Mouse (Mus musculus) layer of hippocampus, adult 9-11 months (tissue): Measurements from ENCODE around the gene Tox3.

Source experiments
- DNase-seq: peaks from one replicate; pipeline ENCODE4 v3.0.0; 2022

The Tox3 gene

DNA sequence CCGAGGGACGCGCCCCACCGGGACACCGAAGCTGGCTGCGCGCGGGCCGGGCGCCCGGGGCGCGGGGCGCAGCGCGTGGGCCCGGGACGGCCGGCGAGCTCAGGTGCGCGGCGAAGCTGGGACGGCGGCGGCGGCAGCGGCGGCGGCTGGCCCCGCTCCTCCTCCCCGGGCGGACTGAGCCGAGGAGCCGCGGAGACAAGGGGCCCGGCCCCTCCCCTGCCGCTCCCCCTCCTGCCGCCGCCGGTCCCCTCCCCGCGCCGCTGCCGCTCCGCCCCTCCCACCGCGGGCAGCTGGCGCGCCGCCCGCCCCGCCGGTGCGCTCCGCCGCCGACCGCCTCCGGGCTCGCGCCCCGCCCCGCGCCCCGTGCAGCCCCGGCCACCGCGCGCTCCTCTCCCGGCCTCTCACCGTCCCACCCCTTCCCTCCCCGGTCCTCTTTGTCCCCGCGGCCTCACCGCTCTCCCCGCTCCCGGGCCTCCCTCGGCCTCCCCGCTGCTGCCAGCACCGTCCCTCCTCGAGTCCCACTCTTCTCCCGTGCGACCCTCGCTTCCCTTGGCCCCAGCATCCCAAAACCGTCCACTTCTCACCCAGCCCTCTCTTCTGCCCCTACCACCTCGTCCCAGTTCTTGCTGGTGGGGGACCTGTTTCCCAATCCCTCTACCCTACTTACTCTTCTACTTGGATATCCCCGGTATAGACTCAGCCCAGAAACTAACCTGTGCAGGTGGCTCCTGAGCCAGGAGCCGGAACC, at the start of gene Tox3:
TSS of gene Tox3 (minus strand) at position 166 of the 748 bp plus-strand sequence.
- DNase-seq = no peak

DNA sequence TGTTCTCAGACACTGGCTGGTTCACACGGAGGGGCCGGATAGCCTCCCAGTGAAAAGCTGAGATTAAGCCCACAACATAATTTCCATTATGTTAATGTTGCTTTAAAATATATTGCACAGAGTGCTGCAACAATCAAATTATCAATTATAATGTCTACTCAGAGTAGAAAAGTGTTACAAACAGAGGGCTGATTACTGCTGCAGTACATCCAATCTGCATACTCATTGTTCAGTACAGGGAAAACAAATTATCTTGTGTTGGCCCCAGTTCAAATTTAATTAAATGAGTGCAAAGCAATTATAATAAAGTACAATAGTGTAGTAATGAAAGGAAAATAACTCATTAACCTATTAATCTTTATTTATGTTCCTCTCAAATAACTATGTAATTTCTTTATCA, 44.5 kb upstream of the Tox3 start:
- no peak for DNase-seq

DNA sequence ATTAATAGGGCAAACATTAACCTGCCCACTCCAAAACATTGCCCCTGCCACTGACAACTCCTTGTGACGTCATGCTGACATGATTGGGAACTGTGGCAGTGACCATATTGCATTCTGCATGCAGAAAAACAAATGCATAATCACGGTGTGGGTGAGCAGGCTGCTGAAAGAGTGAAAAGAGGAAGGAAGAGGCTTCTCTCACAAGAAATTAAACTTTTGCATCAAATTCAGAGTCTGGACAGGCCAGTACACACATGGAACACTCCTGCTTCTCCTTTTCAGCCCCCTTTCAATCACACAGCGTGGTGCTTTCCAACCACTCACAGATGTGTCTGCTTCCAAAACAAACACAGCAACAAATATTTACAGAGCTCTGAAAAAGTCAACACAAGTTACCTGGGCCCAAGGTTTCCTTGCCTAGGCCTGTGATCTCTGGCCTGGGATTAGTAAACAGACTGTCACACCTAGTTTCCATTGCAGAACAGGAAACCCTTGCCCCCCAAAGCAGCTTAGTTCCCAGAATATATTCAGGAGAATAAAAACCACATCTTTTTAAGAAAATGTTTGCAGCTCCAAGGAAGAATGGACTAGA, 43.4 kb upstream of the Tox3 start:
- DNase-seq = no peak

DNA sequence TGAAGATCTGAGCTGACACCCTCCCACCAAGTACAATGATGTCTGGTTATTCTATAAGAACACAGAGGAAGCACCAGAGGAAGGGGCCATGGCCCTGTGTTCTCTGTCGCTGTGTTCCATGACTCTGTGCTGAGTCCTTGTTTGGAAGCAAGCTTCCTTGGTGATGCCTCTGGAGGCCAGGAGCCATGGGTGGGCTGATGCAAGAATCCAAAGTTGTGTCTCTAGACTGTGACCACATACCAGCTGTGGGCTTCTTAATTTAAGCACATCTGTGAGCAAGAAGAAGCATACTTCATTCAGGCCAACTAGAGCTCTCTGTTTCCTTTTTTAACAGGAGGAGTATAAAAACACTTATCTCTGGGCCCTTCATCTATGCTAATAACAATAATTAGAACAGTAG, 42.7 kb upstream of the Tox3 start:
- DNase-seq = no peak

DNA sequence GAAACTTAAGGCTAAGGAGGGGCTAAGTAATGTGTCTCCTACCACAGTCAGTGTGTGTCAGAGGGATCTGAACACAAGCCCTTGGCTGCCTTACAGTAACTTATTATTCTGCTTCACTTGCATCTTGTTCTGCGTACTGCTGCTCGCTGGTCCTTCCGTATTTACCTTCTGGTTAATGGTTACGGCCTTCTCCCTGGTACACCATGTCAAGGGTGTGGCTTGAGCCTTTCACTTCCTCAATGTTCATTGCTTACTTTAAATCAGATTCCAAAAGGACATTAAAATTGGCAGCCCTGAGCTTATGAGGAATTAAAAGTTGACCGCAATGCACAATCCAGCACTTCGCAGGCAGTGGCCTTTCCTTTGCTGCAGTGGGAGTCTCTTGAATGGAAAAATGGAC, 30.9 kb upstream of the Tox3 start:
- DNase-seq = no peak

DNA sequence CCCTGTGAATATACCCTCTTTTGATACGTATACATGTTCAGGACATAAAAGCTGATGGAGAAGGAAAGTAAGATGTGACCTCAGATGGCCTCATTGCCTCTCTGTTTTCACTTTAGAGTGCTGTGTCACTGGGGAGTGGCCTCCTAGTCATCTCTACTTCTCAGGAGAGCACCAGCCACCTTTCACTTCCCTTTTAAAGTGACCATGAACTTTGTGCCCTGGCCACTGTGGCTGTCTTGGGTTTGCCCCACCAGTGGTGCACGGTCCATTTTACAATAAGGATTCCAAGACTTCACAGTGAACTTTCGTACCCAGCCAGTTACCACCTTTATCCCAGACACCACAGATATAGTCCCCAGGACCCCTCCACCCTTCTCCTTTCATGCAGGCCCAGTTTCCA, 29.9 kb upstream of the Tox3 start:
- DNase-seq = no peak

DNA sequence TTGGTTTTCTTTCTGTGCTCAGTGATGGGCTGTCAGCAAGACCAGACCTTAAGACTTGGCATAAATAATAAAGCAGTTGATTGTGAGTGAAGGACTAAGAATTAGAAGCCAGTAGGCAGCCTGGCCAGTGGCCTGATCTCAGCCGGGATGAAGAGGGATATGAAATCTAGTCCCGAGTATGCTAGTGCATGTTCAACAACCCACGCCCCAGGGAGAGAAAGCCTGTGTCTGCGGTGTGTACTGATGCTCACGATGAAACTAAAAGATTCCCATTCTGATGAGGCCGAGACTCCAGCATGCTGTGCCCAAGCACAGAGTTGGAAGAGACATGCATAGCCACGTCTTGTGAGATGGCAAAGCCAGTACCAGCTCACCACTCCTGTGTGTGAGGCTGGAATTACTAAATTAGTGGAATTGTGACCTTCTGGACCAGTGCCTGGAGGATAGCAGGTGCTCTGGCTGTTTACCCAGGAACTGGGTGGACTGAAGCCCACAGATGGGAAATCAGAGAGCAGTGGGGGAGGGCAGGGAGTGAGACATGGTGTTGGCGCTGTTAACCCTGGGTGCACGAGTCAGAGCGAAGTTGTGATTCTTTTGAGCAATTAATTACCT, 23.6 kb upstream of the Tox3 start:
- peak; percentile 6 for DNase-seq

DNA sequence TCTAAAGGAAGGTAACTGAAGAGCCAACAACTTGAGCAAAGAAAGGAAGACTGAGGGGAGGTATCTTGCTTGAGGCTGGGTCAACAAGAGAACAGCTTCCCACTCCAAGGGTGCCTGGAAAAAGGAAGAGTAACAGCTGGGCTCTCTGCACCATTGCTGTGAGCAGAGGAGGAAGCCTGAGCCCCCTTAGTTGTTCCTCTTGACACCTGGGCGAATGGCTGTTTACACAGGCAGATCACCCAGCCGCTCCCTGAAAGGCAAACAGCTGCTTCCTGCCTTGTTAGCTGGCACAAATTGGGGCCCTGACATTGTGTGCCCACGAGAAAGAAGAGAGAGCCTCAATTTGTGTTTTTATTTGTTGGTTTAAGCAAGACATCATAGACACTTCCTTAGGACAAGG, 21.7 kb upstream of the Tox3 start:
- DNase-seq = no peak

DNA sequence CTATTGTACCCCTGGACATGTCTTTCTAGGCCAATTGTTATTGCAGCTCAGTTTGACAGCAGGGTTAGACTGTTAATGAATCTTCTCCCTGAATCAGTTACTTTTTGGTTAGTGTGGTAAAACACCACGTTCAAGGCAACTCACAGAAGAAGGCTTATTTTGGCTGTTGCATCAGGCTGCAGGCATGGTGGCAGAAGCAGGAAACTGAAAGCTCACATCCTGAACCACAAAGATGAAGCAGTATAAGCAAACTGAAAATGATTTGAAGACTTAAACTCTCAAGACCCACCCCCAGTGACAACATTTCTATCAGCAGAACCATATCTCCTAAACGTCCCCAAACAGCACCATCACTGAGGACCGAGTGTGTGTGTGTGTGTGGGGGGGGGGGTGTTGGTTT, 8.6 kb upstream of the Tox3 start:
- no peak for DNase-seq

DNA sequence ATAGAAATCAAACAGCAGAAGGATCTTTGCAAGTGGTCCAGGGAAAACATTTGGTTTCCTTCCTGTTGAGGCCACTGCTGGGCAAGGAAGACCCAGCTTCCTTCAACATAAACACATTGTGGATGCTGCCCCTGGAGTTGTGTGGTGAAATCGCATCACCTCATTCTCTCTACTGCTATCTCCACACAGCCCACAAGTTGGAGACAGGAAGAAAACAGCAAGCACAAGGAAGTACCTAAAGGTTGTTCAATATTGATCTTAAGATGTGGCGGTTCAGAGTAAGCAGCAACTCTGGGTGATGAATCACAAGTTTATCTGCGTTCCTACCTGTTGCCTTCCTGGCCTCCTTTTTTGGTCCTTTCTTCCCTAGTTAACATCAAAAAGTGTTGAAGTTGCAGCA, 6.6 kb upstream of the Tox3 start:
- no peak for DNase-seq

DNA sequence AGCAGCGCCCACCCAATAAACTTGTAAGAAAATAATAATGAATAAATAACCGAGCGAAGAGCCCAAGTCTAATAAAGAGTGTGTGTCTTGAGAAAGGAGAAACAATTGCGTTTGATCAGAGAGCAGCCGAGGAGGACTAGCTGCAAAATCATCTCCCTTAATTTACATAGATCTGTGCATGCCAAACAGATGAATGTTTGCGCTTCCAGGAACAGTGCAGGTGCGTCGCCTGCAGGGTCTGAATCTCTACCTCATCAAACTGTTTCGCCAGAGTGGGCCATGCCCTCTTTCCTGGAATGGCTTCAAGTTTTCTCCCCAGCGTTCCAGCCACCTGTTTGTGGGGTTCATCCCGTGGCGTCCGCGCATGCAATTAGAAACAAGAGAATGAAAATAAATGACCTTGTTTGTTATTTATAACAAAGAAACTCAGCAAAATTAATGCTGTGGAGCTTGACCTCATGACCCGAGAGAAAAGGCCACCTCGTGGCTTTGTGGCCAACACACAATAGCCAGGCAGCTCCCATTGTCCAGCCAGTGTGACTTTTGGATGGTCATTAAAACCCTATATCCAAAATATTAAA, 5.9 kb upstream of the Tox3 start:
- DNase-seq = no peak

DNA sequence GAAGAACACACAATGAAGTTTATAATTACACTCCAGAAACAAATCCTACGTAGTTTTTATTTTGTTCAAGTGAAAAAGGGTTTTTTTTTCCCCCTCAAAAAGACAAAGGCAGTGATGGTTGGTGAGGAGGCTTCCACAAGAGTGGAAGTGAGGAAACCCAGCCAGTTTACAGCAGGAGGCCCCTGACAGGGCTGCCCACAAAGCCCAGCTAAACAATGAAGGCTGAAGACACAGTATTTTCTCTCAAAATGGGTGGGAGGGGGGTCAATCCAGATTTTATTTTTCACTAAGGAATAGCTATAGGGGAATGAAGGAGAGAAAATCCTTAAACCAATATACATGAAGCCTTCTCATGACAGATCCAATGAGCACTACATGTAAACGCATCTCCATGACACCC, 5.4 kb upstream of the Tox3 start:
- no peak for DNase-seq

DNA sequence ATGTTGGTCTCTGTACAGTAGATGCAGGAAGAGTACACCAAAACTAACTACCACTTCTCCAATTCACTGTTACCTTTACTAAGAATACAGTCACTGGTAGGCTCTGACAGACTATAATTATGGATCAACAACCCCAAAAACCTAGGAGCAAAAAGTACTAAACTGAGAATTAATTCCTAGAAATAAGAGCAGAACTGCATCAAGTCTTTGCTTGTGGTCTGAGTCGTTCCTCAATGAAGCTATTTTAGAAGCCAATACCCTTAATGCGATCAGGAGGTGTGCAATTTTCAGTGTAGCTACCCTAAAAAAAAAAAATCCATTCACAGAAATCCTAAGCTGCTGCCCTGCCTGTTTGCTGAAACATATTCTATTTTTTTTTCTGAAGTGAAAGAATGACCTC, 4.8 kb upstream of the Tox3 start:
- DNase-seq = no peak

DNA sequence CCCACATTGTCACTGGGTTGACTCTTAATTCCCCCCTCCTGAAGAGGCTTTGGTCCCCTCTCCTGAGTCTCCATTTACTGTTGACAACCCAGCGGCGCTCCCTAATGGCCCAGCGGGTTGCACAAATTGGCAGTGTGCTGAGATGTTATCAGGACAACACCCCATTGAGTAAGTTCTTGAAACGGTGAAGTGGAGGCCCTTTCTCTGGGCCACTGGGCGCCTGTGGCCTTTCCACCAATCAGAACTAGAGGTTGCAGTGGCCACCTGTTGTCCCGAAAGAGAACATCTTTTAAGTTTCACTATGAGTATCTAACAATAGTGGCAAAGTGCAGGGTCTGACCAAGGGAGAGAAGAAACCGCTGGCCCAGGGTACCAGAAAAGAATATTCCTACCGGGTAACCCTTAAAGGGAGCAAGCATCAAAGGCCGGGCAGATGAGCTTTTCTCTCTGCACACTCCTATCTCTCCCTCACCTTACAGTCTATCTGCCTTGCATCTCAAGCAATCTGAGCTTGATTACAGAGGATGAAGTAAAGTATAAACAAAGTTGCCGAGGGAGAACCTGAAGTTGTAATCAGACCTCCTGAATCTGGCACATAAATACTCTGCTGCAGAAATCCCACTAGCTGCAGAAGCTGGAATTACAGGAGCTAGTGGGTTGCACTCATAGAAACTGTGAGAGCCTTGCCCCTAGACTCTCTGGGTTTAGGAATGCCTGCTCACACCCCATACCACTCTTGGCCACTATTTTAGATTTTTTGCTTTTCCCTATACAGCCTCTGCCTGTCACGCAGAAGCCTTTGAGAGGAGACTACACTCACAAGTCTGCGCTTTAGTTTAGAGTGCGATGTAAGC, 1.8 kb upstream of the Tox3 start:
- peak; percentile 7 for DNase-seq

DNA sequence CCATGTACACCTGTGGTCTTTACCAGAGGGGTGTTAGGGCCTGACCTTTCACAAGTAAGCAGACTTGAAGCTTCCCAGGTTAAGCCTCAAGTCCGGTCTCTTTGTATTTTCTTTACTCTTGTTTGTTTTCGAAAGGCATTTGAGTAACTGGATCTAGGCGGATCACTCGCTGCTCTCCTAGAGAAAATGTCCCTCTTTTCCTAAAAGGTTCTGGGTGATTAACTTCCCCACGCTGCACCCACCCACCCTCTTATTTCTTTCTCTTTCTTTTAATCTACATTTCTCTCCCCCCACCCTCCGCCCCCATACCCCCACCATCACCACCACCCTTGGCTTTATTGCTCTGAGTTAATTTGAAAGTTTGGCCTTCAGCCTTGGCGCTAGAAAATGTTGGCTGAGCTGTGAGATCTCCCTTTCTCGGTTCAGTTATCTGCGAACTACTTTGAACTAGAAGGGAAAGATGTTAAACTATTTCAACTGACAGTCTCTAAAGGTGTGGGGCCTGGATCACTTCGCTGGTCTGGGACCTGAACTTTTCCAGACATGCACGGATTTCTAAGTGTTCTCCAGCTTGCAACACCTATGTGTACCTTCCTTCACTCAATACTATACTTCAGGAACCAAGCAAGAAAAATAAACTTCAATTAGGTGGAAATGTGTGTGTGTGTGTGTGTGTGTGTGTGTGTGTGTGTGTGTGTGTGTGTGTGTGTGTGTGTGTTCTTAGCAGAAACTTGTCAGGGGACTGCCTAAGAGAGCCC, 962 bp upstream of the Tox3 start:
- no peak for DNase-seq

DNA sequence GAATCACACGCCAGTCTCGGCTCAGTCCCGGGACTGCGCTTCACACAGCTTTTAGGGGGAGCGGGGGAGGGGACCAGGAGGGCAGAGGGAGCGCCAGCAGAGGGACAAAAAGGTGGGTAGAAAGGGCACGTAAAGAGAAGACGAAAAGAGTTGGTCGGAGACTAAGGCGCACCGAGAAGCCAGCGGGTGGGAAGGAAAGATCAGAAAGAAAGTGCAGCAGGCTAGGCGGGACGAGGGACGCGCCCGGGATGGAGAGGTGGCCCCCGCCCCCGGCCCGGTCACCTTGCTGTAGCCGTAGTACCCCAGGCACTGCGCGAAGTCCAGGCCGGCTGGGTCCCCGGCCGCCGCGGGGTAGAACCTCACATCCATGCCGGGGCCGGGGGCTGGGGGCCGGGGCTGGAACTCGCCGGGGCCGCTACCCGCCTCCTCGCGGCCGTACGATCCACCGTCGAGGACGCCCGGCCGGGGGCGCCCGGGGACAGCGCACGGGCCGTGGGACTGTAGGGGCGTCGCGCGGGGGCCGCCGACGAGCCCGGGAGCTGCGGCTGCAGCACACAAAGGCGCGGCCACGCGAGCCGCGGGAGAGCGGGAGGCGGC, 464 bp downstream of the Tox3 start:
- DNase-seq = no peak

DNA sequence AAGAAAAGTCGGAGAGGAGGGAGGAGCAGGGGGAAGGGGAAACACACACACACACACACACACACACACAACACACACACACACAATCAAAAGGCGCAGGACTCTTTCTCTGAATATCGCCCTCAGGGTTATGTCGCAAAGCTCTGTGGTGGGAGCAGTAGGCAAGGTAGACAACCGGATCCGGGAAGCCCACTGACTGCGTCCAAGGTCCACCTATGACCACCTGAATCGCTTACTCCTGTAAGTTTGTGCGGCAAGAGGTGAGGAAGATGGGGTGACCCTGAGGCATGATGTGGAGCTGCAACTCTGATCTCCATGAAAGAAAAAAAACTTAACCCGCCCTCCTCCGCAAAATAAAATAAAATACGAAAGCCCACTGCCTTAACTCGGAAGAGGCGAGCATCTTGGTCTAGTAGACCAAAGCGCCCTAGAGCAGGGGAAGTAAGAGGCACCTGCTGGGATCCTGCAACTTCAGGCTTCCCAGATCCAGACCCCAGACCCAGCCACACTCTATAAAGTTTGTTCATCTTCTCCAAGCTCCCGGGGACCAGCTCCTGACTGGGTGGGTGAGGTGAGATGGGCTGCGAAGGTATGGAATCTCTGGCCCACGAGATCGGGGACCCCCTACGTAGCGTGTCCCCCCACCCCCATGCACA, 1.1 kb downstream of the Tox3 start:
- no peak for DNase-seq

DNA sequence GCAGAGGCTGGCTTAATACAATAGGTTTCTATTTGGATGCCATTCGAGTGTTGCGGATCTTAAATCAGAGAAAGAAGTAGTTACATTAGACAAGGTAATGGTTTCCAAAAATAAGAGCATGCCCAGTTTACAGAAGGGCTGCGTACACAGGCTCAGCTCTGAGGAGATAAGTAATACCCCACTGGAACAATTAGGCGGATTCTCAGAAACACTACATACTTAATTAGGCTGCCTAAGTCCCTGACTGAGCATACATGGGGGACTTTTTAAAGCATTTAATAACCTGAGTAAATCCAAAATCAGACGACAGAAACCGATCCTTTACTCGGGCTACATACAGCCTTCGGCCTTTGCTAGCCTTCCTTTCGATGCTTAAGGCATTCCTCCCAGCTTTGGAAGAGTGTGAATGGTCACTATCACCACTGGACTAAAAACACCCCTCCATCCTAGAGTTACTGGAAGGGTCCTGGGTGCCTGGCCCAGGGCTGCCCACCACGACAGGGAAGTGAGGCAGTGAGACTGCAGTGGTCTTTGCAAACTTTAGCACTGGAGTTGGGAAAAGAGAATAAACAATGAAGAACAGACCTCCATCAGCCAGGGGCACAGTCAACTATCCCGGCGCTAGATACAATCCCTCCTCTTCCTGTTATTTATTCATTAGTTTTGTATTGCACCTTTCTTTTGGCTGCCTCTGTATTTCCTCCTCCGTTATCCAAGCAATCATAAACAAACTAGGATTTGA, 1.8 kb downstream of the Tox3 start:
- no peak for DNase-seq

DNA sequence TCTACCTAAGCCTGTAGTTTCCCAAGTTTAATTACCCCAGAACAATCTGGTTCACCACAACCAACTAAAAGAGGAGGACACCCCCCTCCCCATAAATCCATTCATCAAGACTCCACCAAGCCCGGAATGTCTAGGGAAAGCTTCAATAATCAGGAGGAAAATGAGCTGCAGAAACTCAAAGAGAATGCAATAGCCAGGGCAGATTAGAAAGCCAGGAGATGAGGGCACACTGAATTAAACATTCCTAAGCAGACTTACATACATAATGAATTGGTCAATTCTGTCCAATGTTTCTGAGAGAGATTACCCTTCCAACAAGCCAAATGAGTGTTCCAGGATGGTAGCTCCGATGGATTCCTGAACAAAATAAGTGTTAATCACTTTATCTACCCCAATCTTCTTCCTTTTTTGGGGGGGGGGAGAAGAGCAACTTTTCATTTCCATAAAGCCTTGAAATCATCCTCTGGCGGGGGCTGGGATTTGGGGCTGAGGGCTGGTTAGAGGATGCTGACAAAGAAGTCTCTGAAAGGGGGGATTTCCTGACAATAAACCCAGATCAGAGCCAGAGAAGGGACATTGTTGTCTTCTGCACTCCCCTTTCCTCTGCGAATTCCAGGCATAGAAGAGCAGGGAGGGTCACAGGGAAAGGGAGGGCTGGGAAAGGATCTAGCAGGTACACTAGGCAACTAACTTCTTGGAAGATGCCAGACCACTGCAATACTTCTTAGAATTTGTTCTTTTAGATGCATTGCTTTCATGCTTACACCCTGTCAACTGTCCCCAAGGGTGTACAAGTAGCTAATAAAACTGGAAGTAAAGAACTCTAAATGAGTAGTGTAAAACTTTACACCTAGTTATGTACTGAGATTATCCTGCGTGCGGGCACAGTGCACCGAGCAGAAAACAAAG, 17.5 kb downstream of the Tox3 start:
- no peak for DNase-seq

DNA sequence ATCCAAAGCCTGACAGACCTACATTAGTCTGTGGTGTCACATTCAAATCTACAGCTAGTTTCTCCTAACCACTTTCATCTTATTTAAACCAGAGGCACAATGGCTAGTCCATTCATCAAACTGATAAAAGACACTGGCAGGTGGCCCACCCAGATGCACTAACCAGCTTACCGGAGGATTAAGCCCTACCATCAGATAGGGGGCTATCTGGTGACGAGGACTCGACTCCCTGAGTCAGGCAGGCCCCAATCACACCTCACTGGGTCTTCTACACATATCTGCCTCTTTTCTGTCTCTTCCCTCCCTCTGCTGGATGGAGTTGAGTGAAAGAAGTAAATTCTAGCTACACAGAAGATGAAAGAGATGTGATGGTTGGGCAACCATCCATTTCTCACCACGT, 24.3 kb downstream of the Tox3 start:
- DNase-seq = no peak
